Mouse (Mus musculus): ENCODE measurements around the gene Dennd1b.

Gene Dennd1b

GRCm38 (mm10) chr1:139007475-139007874 is 44.2 kb downstream of the Dennd1b start:
- DNase-seq (ENCODE audit: low spot score in 2 of 2): no peak

DNA sequence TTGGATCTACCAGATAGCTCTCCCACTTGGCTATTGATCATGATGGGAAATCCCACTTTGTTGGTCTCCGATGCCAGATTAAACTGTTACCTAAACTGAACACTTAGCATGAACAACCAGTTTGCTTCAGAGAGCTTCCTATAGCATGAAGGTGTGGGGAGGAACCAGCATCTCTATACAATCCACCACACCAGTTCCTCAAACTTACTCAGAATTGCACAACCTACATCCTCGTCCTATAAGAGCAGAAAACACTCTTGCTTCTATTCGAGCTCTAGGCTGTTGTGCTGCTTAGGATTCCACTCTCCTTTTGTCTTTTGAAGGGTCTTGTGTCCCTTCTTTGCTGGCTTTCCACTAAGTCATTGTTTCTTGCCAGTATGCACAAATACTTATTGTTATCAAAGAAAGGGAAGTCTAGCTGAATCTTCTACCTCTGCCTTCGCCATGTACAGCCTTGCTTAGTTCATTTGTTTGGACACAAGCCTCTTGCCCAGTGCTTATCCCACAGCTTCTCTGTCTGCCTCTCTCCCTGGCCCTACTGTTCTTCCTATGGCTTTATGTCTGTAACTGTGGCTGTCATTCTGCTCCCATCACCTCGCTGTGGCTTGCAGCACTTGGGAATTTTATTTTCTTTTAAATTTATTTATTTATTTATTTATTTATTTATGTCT is 52.0 kb downstream of the Dennd1b start:
- no peak for DNase-seq (ENCODE audit: low spot score in 2 of 2)

- no peak for DNase-seq (ENCODE audit: low spot score in 2 of 2)
Observed at GRCm38 (mm10) chr1:139021298-139021697, 58.1 kb downstream of the Dennd1b start.

GRCm38 (mm10) chr1:139025882-139026645 is 62.8 kb downstream of the Dennd1b start:
- DNase-seq (ENCODE audit: low spot score in 2 of 2): no peak

- DNase-seq (ENCODE audit: low spot score in 2 of 2): no peak
Observed at GRCm38 (mm10) chr1:139029521-139029920, 66.3 kb downstream of the Dennd1b start.

DNA sequence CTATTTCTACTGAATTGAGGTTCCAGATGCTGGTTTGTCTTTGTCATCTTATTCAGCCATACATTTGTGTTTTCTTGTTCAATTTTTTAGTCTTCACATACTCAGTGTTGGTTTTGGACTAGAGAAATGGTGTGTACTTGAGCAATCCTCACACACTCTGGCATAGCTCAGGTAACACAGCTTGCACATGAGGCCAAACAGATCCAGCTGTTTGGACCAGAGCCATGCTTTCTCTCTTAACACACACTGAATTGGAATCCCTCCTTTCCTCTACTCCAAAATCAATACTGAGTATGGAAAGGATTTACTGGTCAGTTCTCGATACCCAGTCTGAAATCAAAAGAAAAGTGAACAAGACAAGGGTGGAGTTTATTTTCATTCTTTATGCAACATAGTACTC is 69.2 kb downstream of the Dennd1b start:
- no peak for DNase-seq (ENCODE audit: low spot score in 2 of 2)

- no peak for DNase-seq (ENCODE audit: low spot score in 2 of 2)
Observed at GRCm38 (mm10) chr1:139035141-139035540, 71.9 kb downstream of the Dennd1b start.

- no peak for DNase-seq (ENCODE audit: low spot score in 2 of 2)
Observed at GRCm38 (mm10) chr1:139036302-139036701, 73.1 kb downstream of the Dennd1b start.

- no peak for DNase-seq (ENCODE audit: low spot score in 2 of 2)
Observed at GRCm38 (mm10) chr1:139036768-139037507, 73.7 kb downstream of the Dennd1b start.

DNA sequence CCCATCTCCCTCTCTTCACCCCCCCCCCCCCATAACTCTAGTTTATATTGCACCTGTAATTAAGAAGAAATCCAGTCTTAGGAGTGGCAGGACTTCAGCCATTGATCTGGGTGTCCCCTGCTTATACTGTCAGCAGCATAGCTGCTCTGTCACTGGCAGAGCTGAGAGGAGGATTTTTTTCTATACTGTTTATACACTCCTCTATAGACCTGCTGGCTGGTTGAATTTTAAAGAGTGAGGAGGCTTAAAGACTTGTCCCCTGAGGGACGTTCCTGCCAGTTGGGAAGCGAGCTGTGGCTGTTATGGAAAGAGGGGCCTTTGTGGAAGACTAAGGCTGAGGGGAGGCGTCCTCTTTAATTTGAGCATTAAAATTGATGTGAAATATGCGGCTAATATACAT is 74.8 kb downstream of the Dennd1b start:
- no peak for DNase-seq (ENCODE audit: low spot score in 2 of 2)

DNA sequence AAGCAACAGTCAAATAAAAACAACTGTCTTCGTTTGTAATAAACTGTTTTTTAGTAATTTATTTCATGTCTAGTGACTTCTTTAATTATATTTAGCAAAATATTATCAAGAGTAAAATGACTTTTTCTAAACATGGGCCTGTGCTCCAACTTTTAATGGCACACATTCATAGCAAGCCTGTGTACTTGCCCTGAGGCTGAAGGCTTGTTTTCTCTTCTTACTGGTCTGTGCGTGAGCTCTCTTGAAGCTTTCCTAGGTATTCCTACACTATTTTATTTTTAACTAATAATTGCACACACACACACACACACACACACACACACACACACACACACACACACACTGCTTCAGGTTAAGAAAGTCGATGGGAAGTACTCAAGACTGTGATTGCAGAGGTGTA is 75.4 kb downstream of the Dennd1b start:
- no peak for DNase-seq (ENCODE audit: low spot score in 2 of 2)

DNA sequence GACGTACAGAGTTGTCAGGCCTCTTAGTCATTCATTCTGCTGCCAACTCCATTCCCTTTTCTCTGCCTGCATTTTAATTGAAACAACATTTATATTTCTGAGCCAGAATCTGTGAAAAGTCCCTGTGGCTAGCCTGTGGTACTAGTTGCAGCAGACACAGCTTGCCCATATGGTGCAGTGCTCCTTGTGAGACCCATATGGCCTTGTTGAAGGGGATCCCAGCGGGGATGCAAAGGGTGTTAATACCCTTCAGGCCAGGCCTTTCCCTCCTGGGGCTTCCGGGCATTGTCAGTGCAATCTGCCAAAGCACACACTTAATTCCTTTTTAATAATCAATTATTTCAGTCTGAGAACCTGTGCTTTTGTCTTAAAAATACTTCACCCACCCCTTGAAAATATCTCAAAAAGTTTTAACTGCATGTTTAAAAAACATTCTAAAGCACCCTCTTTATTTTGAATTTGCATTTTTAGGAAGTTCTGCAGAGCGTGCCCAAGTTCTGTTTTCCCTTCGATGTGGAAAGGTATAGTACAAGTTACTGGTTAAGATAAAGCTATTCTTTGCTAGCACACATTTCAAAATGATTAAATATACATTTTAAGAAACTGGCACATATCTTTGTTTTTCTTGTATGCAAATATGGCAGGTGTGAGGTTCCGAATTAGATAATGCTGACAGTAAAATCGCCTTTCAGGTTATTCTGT is 76.4 kb downstream of the Dennd1b start:
- no peak for DNase-seq (ENCODE audit: low spot score in 2 of 2)

GRCm38 (mm10) chr1:139049075-139049474 is 85.8 kb downstream of the Dennd1b start:
- no peak for DNase-seq (ENCODE audit: low spot score in 2 of 2)

GRCm38 (mm10) chr1:139049881-139050472 is 86.7 kb downstream of the Dennd1b start:
- no peak for DNase-seq (ENCODE audit: low spot score in 2 of 2)

- DNase-seq (ENCODE audit: low spot score in 2 of 2): no peak
Observed at GRCm38 (mm10) chr1:139053003-139053402, 89.8 kb downstream of the Dennd1b start.

DNA sequence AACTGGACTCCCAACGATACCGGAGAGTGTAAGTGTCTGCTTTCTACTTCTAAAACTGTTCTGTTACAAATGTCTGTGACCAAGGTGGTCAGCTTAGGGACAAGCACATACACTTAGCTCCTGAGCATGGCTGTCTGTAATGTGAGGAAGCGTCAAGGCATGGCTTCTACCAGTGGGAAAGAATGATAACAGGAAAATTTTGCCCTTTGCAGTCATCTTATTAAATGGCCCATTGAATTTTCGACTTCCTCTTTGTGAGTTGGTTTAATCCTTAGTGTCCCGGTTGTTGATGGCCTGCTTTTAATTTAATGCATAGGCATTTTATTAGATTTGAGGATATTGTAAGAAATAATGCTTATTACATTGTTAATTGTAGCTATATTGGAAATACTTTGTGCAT is 97.1 kb downstream of the Dennd1b start:
- no peak for DNase-seq (ENCODE audit: low spot score in 2 of 2)

DNA sequence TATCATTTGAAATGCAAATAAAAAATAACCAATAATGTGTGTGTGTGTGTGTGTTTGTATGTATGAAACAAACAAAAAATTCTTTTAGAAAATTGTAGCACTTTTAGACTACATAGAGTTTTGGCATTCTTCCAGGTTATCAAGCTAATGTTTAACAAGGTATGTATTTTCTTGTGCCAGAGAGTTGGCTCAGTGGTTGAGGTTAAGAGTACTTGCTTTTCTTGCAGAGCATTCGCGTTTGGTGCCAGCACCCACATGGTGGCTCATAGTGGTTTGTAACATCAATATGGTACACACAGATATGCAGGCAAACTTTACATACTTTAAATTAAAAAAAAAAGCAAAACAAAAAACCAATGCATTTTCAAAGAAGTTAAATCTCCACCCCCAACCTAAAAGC is 101.5 kb downstream of the Dennd1b start:
- no peak for DNase-seq (ENCODE audit: low spot score in 2 of 2)

DNA sequence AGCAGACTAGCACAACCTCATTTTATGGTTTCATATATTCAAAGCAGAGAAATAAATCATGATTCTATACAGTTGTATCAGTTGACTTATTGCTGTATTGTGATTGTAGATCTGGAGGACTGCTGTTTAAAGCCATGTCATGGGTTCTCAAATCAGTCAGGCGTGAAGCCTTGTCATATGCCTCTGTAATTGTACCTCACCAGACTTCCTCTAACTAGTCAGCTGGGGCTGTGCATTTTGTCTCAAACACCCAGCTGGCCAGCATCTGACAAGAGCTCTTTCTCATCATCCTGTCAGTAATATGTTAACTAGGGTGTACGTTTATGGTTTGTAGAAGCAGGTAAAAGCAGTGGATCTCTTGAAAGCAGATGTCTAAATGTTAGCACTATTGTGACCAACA is 104.0 kb downstream of the Dennd1b start:
- DNase-seq (ENCODE audit: low spot score in 2 of 2): no peak

GRCm38 (mm10) chr1:139071015-139071414 is 107.8 kb downstream of the Dennd1b start:
- DNase-seq (ENCODE audit: low spot score in 2 of 2): no peak

- no peak for DNase-seq (ENCODE audit: low spot score in 2 of 2)
Observed at GRCm38 (mm10) chr1:139075671-139076070, 112.4 kb downstream of the Dennd1b start.

GRCm38 (mm10) chr1:139077989-139078388 is 114.8 kb downstream of the Dennd1b start:
- DNase-seq (ENCODE audit: low spot score in 2 of 2): no peak

DNA sequence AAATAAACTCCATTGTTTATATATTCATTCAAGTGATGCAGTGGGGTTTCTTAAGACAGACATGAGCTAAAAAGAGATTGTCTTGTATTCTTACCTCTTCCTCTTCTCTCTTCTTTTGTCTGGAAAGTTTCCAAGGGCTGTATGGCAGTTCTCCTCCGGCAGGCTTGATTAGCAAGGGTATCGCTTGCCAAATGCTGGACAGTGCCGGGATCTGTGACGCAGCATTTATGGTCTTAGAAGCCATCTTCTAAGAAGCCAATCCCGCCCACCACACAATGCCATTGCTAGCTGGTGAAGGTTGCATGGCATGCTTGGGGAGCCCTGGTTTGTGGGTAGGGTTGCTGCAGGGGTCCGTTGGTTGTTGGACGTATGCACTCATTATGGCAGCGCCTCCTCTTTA is 115.8 kb downstream of the Dennd1b start:
- no peak for DNase-seq (ENCODE audit: low spot score in 2 of 2)

Measured in right cerebral cortex, postnatal 36 days (tissue).